Mouse (Mus musculus): ENCODE results near the gene Plekhf1.

Plekhf1 gene

GRCm38 (mm10) chr7:38188281-38189075 is 39.3 kb downstream of the Plekhf1 start:
- no peak for DNase-seq (ENCODE audit: low read depth, low spot score)

DNA sequence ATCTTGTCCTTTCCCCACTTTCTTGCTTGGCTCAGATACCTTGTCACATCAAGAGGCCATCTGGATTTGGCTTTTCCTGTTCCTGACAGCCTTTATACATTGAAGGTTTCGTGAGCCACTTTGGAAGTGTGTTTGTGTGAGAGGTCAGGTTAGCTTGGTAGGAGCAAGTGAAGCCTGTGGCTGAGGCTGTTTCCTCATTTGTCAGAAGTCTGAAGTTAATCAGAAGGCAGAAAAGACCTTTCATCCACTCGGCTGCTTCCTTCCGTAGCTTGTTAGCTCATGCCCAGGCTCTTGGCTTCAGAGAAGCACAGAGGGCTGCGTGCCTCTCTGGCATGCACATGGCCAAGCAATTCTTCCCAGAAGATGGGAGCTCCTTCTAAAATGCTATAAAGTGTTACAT is 40.0 kb downstream of the Plekhf1 start:
- no peak for DNase-seq (ENCODE audit: low read depth, low spot score)

DNA sequence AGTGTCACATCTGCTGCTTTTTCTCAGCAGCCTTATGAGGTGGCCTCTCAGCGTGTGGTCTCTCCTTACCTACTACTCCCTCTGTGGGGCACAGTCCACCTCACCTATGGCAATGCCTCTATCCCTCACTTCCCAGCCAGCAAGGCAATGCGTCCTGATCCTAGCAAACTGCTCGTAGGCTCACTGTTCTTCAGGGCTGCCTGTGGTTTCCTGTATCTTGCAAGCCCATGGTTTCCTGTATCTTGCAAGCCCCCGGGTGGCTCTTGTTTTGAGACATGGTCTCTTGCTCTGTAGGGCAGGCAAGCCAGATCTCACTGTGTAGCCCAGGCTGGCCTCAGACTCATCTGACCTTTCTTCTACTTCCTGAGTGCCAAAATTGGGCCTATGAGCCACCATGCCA is 41.0 kb downstream of the Plekhf1 start:
- DNase-seq (ENCODE audit: low read depth, low spot score) = no peak

DNA sequence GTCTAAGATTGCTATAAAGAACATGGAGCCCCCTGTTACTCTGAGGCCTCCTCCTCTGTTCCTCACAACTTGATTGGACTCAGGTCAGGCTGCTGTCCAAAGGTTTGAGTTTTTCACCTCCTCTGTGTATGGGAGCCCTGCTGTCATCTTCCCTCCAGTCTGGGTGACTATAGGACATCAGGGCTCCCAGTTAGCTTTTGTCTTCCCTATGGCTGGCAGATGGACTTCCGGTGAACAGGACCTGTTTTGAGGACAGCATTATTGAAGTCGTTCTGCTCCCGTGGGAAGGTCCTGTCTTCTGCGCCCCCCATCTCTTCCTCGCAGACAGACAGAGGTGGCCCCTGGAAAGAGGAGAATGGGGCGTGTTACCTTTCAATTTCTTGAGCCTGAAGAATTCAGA is 43.0 kb downstream of the Plekhf1 start:
- DNase-seq (ENCODE audit: low read depth, low spot score) = no peak

GRCm38 (mm10) chr7:38184418-38184745 is 43.4 kb downstream of the Plekhf1 start:
- DNase-seq (ENCODE audit: low read depth, low spot score) = no peak

DNA sequence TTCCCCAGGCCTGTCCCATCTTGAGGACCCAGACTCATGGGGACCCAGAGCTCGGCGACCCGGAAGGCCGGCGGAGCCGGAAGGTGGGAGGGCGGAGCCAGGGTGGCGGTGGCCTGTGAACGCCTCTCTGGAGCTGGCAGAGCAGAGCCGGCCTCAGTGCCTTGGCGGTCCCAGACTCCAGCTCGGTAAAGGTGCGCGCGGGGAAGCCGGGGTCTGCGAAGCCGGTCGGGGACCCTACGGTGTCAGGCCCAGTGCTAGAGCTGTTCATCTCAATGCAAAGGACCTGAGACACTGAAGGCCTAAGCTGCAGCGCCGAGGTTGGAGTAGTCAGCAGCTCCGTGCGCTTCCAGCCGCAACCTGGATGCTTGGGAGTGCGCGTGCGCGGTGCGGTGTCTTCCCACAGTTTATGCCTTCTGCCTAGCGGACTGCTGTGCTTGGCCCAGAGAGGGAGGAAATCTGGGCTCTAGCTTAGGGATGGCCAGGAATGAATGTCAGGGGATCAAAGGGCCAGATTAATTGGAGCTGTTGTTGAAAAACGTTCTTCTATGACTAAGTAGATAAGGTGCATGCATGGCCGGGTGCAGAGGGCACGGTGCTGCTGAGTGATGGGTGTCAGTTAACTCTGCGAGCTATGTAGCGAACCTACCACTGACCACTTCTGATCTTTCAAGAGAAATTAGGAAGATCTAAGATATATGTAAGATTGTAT is 44.0 kb downstream of the Plekhf1 start:
- peak; percentile 92 for DNase-seq (ENCODE audit: low read depth, low spot score)

GRCm38 (mm10) chr7:38182962-38183687 is 44.7 kb downstream of the Plekhf1 start, which contains the start of gene 1600014C10Rik:
Gene 1600014C10Rik (plus strand): TSS chr7:38183217.
- no peak for DNase-seq (ENCODE audit: low read depth, low spot score)

DNA sequence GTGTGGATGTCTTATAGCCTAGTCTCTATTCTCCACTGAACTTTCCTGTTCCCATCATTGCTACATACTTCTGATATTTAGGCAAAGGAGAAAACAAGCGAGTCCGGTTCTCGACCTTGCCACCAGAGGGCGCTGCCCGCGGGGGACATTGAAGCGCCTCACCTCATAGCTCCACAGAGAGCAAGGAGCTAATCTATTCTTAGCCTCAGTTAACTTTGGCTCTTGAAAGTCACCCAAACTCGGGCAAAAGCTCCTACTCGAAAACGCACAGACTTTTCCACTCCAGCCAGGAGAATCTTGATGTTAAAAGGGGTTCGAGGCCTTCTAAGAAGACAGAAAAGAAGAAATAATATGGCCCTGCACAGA is 45.2 kb downstream of the Plekhf1 start:
- DNase-seq (ENCODE audit: low read depth, low spot score) = peak; percentile 88

GRCm38 (mm10) chr7:38181366-38181765 is 46.5 kb downstream of the Plekhf1 start:
- no peak for DNase-seq (ENCODE audit: low read depth, low spot score)

DNA sequence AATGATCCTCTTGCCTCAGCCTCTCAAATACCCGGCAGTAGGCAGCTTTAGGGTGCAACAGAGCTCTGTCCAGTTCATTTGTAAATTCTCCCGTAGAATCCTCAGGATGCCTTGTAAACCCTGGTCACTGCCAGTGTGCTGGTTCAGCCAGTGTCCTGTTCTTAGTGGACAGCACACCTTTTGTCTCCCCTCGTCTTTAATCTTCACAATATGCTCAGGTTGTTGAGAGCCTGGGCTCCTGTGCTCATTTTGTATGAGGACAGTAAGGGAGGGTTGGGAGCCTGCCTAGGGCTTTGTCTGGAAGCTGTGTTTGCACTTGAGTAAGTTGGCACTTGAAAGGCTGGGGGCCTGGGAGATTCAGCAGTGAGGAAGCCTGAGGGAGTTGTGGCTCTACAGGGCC is 47.9 kb downstream of the Plekhf1 start:
- DNase-seq (ENCODE audit: low read depth, low spot score) = no peak

GRCm38 (mm10) chr7:38176056-38176455 is 51.8 kb downstream of the Plekhf1 start:
- no peak for DNase-seq (ENCODE audit: low read depth, low spot score)

GRCm38 (mm10) chr7:38174321-38175148 is 53.3 kb downstream of the Plekhf1 start:
- DNase-seq (ENCODE audit: low read depth, low spot score) = peak; percentile 49

DNA sequence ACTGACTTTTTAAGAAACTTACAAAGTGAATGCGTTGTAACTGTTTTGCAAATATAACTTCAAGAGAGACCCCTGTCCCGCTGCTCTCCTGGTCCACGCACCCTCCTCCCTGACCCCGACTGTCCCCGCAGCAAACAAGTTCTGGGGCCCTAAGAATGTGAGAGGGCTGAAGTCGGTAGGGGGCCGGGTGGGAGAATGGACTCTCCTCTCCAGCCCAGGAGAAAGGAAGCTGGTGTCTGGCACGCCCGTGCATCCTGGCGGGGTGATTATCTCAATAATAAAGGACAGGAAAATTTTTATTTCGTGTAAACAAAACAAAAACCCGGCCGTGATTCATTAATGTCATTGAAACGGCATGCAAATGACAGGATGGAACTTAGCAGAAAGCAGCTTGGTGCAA is 53.9 kb downstream of the Plekhf1 start:
- no peak for DNase-seq (ENCODE audit: low read depth, low spot score)

DNA sequence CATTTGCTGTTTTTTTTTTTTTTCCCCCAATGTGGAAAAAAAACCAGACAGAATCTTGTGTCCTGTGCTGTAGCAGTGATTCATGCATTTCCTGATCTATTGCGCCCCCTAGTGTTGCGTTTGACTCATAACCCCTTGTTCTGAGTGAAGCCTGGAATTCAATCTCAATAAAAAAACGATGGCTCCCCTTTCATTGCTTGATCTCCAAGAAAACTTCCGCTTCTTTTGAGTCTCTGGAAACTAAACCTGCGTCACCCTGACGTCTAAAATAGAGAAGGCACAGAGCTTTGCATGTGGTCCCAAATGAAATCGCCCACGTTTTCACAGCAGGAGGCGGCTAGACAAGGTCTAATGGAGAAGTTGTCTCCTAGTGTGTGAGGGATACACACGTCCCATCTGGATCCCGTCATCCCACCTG is 60.1 kb downstream of the Plekhf1 start:
- peak; percentile 85 for DNase-seq (ENCODE audit: low read depth, low spot score)
